Mouse (Mus musculus): ENCODE measurements around the gene Zfp568. TPM values are rescaled to one million over a fixed set of nuclear protein-coding genes. Genes with fewer than 3 reads are reported as not detected.
"Not testable (repeated sequence)": the region's sequence is repeated elsewhere in the genome, so short reads cannot be mapped to it uniquely, and the experiment has no call there.

Zfp568 gene
- total RNA-seq (2021): 1 to 10 TPM; 5.1 to 5.4 TPM

DNA sequence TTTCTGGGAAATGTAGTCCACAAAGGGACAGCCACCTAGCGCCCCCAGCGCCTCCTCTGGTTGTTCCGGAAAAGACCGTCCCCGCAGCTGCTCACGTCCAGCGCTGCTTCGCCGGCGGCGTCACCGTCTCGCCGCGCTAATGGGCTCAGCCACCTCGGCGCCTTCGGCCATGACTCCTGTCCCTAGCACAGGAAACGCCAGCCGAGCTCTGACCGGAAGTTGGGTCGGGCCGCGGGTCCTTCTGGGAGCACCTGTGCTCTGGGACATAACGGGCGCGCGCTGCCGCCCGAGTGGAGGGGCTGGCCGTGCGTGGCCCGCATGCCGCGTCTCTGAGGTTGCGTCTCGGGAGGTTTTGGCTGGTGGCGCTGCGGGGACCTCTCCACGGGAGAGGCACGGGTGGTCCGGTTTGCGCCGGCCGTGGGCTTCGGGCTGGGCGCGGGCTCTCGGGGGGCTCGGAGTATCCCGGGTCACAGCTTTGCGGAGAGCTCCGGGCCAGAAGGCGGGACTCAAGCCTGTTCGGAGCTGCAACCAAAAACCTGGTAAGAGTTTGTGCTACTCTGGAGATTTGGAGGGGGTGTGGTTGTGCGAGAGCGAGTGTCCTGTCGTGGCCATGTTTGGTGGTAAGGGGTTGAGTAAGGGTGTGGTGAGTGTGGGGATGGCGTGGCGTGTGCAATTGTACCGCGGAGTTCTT, at the start of gene Zfp568:
TSS of gene Zfp568 (plus strand) at position 266 of the 691 bp plus-strand sequence.
- DNase-seq: peak; percentile 95
- intact Hi-C loops (cut with DNase I): no loop called here

GRCm38 (mm10) chr7:29938856-29939255, 44.9 kb upstream of the Zfp568 start:
- intact Hi-C loops (cut with DNase I): no loop called here

GRCm38 (mm10) chr7:29941027-29941426, 42.7 kb upstream of the Zfp568 start:
- DNase-seq: no peak
- intact Hi-C loops (cut with DNase I): no loop called here

More at GRCm38 (mm10) chr7:29938856-29939255, 44.9 kb upstream of the Zfp568 start:
- DNase-seq: no peak

DNA sequence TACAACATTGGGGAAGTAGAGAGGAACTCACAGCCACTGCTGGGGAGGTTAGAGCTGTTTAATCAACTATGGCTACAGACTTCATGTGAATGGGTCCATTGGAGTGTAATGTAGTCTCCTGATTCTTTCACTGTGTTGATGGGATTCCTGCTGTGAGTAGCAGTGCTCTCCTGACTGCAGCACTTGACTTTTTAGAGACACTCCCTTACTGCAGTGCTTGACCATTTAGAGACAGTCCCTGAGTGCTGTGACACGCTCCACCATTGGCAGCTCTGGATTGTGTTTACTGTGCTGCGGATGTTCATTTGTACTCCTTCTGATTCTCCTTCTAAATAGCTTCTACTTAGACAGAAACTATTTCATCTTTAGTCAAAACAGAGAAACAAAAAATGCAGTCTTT, 41.0 kb upstream of the Zfp568 start:
- DNase-seq: no peak
- intact Hi-C loops (cut with DNase I): no loop called here

DNA sequence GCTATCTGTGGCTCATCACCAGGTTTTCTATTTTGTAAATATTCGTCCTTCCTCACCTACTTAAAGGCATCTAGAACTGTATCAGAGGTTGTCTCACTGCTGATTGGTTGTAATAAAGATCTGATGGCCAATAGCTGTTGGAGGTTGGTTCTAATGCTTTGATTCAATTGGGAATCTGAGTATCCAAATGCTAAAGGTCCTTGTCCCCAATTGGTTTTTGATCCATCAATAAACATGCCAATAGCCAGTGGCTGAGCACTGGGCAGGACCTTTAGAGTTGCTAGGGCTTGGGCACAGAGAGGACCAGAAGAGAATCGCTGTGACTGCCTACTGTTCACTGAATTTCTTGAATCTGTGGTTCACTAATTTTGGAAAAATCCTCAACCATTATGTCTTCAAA, 40.0 kb upstream of the Zfp568 start:
- no peak for DNase-seq
- intact Hi-C loops (cut with DNase I): no loop called here

DNA sequence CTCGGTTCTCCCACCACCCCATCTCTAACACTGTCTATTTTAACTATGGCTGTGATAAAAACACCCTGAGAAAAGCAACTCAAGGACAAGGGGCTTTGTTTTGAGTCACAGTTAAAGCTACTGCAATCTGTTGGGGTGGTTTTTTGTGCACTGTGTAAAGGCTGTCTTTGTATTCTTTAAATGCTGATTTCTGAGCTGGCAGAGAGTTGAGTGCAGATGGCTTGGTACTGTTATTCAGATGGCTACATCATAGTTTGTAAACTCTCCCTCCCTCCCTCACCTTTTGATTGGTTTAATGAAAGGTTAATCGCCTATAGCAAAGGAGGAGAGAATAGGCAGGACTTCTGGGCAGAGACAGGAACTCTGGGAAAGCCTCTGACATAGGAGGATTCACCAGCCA, 39.6 kb upstream of the Zfp568 start:
- intact Hi-C loops (cut with DNase I): no loop called here
- no peak for DNase-seq

DNA sequence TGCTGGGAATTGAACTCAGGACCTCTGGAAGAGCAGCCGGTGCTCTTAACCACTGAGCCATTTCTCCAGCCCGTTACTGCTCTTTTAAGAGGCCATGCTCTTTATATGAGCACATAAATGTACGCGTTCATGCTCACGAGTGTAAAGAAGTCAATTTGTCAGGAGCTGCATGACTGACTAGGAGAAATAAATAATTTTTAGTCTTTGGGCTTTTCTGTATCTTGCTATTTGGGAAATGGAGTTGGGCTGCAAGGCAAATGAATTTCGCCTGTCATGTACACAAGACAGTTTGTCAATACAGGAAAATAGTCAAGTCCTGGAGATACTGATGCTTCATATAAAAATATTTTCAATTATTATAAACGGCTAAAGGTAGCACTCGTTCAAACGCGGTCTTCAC, 30.7 kb upstream of the Zfp568 start:
- DNase-seq: no peak
- intact Hi-C loops (cut with DNase I): no loop called here

- intact Hi-C loops (cut with DNase I): no loop called here
- DNase-seq: peak; percentile 75
These were observed 30.0 kb upstream of the Zfp568 start, which contains the start of gene Zfp74 for GRCm38 (mm10) chr7:29953513-29954401. Gene Zfp74, minus strand, starts transcription at chr7:29954089.

GRCm38 (mm10) chr7:29954731-29955130, 29.0 kb upstream of the Zfp568 start:
- intact Hi-C loops (cut with DNase I): no loop called here
- DNase-seq: peak; percentile 23

- DNase-seq: no peak
- intact Hi-C loops (cut with DNase I): no loop called here
These were observed 27.5 kb upstream of the Zfp568 start for GRCm38 (mm10) chr7:29956257-29956656.

- no peak for DNase-seq
- intact Hi-C loops (cut with DNase I): no loop called here
These were observed 25.5 kb upstream of the Zfp568 start for GRCm38 (mm10) chr7:29958125-29958724.

- intact Hi-C loops (cut with DNase I): no loop called here
- DNase-seq: no peak
These were observed 24.8 kb upstream of the Zfp568 start for GRCm38 (mm10) chr7:29959004-29959403.

GRCm38 (mm10) chr7:29965115-29965810, 18.5 kb upstream of the Zfp568 start:
- intact Hi-C loops (cut with DNase I); DNase-seq: not testable (repeated sequence)

DNA sequence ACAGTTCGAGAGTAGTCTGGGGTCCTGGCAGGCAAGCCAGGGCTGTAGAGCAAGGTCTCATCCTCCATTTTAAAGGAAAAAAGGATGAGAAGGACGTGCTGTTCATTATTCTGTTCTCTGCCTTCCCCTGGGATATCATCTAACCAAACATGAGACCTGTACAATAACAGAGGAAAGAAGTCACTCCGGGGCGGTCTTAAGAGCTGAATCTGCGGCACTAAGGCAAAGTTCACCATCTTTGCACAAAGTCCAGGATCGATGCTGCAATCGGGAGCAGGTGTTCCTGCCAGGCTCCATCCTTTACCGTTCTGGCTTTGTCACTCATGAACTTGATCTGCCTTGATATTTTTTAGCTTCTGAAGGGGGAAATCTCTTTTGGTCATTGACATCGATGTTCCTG, 13.1 kb upstream of the Zfp568 start:
- DNase-seq: no peak
- intact Hi-C loops (cut with DNase I): no loop called here

GRCm38 (mm10) chr7:29980761-29981160, 3.0 kb upstream of the Zfp568 start:
- no peak for DNase-seq
- intact Hi-C loops (cut with DNase I): no loop called here

DNA sequence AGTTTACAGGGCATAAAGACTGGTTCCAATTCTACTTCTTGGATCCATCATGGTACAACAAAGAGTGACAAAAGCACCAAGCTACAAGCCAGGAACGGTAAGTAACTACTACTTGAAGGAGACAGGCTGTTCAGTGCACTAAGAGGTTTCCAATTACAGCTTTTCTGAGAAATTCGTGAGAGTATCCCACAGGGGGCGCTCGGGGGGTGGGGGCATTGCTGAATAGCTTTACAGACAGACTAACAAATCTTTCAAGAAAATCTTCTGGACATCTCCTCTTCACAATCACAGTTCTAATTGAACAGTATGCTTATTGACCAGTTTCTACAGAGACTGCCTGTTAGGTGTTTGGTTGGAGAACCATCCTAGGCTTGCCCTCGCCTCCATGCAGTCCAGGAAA, 2.3 kb upstream of the Zfp568 start:
- no peak for DNase-seq
- intact Hi-C loops (cut with DNase I): no loop called here

- no peak for DNase-seq
- intact Hi-C loops (cut with DNase I): no loop called here
These were observed 1.9 kb upstream of the Zfp568 start for GRCm38 (mm10) chr7:29981860-29982259.

DNA sequence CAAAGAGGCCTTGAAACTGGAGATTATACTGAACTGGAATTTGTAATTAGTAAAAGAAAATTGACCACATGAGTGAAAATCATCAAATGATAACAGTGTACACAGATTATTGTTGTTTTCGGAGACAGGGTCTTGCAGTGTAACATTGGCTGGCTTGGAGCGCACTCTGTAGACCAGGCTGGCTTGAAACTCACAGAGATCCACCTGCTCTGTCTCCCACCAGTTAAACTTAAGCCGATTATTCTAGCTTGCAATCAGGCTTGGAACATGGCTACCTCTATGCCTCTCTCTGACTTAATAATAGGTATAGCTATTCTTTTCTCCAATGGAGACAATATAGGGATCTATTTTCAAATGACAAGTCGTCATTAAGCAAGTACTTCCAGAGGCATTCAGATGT, 1.4 kb upstream of the Zfp568 start:
- DNase-seq: no peak
- intact Hi-C loops (cut with DNase I): no loop called here

DNA sequence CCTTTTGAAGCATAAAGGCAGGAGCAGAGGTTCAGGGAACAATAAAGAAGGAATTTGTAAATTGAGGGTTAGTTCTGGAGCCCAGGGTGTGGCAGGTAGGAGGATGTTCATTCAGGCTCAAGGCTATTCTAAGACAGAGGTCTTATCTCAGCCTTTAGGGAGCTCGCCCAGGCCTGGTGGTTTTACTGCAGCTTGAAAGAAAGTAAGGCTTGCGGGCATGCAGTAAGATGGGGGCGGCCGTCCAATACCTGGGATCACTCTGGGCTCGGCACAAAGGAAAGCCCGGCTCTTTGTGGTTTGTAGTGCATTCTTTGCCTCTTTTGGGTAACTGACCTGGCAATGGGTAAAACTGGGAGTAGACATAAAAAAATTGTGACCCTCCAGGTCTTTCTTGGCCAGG, 824 bp upstream of the Zfp568 start:
- intact Hi-C loops (cut with DNase I): no loop called here
- no peak for DNase-seq

GRCm38 (mm10) chr7:29983340-29983689, 440 bp upstream of the Zfp568 start:
- intact Hi-C loops (cut with DNase I): no loop called here
- no peak for DNase-seq

DNA sequence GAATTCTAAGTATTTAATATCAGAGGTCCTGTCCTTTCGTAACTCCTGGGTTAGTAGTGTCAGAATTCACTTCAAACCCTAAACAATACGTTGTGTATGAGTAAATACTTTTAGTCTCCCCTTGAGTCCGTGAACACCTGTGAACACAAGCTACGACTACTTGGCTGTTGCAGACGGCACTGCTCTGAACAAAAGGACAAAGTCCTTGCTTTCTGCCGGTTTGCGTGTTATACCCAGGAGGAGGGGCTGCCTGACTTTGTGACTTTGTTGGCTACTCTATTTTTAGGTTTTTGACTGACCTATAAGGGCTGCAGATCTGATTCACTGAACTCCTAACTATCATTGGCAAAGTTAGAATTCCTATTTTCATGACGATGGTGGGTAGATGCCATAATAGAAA, 2.3 kb downstream of the Zfp568 start:
- intact Hi-C loops (cut with DNase I): no loop called here
- DNase-seq: no peak
